In genomic region chr1:171766898-171767297, GRCm38 (mm10) we compare ENCODE assay signal across 12 mouse cellular contexts. TPM values are rescaled to one million over a fixed set of nuclear protein-coding genes. Genes with fewer than 3 reads are reported as not detected.
DNase-seq lines count a peak whose midpoint lies in the region; ATAC-seq and TF ChIP-seq lines count a peak whose summit lies in the region.
"Had no signal": no experiment of that assay in that cellular context is flagged by ENCODE, and none has a peak within 500 bp of the region (broad histone marks: within the 10 kb centered on the region; RNA-seq: fewer than 3 reads in every experiment).

Gene Slamf1, plus strand, starts transcription at chr1:171767127.

- 8% methylated on average over 6 of the region's 6 CpGs for whole genome bisulfite sequencing in thymus, adult 2 months
- 37% methylated on average over 6 of the region's 6 CpGs for WGBS in forebrain, embryonic 12.5 days
- 18% methylated on average over 6 of the region's 6 CpGs for WGBS in kidney, embryonic 16.5 days

- no peaks in the 10 kb centered on the region for H3K36me3 ChIP-seq in thymus, adult 2 months (ENCODE audit: control insufficient read depth, insufficient read depth, low read length)
- H3K36me3 ChIP-seq in forebrain, embryonic 12.5 days (replicated peaks): no peaks in the 10 kb centered on the region
- no peaks in the 10 kb centered on the region for H3K36me3 ChIP-seq in kidney, embryonic 16.5 days (ENCODE audit: insufficient read depth, low read length)
- H3K36me3 ChIP-seq: intestine, embryonic 15.5 days had no signal

- TF ChIP-seq POLR2A in thymus, adult 2 months (IDR thresholded peaks at IDR 0.05; ENCODE audit: control insufficient read depth, extremely low read depth, insufficient read depth, low read length, poor library complexity): peak; percentile 86

- peak; percentile 71 for ATAC-seq in CD4-positive, CD25-positive, alpha-beta regulatory T cell, adult 4 months
- no peak for ATAC-seq in forebrain, embryonic 12.5 days (ENCODE audit: low FRiP score)
- no peak for ATAC-seq in kidney, embryonic 16.5 days (ENCODE audit: low FRiP score, low TSS enrichment)
- ATAC-seq: forebrain, embryonic 13.5 days; intestine, embryonic 15.5 days had no signal

- H3K27me3 ChIP-seq in thymus, adult 2 months (ENCODE audit: control insufficient read depth, insufficient read depth, low read length): no peaks in the 10 kb centered on the region
- H3K27me3 ChIP-seq in forebrain, embryonic 12.5 days: no peaks in the 10 kb centered on the region
- no peaks in the 10 kb centered on the region for H3K27me3 ChIP-seq in kidney, embryonic 16.5 days (ENCODE audit: insufficient read depth, low read length)
- H3K27me3 ChIP-seq: forebrain, embryonic 13.5 days; intestine, embryonic 15.5 days had no signal

- H3K4me2 ChIP-seq in forebrain, embryonic 12.5 days: no peak within 1 kb of the TSS
- H3K4me2 ChIP-seq in kidney, embryonic 16.5 days (replicated peaks; ENCODE audit: low read depth, low read length): no peak within 1 kb of the TSS
- H3K4me2 ChIP-seq: forebrain, embryonic 13.5 days; intestine, embryonic 15.5 days had no signal

- H3K9ac ChIP-seq in forebrain, embryonic 12.5 days: no peak within 1 kb of the TSS
- H3K9ac ChIP-seq in kidney, embryonic 16.5 days (replicated peaks; ENCODE audit: low read length): no peak within 1 kb of the TSS
- H3K9ac ChIP-seq: forebrain, embryonic 13.5 days; intestine, embryonic 15.5 days had no signal

- peak within 1 kb of the TSS; percentile 47 for H3K4me3 ChIP-seq in thymus, adult 2 months (ENCODE audit: control insufficient read depth, insufficient read depth, low read length)
- no peak within 1 kb of the TSS for H3K4me3 ChIP-seq in forebrain, embryonic 12.5 days (replicated peaks)
- H3K4me3 ChIP-seq in kidney, embryonic 16.5 days (ENCODE audit: low read length): no peak within 1 kb of the TSS
- H3K4me3 ChIP-seq: forebrain, embryonic 13.5 days; intestine, embryonic 15.5 days had no signal

- no peaks in the 10 kb centered on the region for H3K9me3 ChIP-seq in forebrain, embryonic 12.5 days
- no peaks in the 10 kb centered on the region for H3K9me3 ChIP-seq in kidney, embryonic 16.5 days (ENCODE audit: low read length)
- H3K9me3 ChIP-seq: forebrain, embryonic 13.5 days; intestine, embryonic 15.5 days had no signal

- TF ChIP-seq CTCF in thymus, adult 2 months (IDR thresholded peaks at IDR 0.05; ENCODE audit: borderline replicate concordance, control insufficient read depth, extremely low read depth, insufficient read depth, low read length, poor library complexity): no peak

- H3K4me1 ChIP-seq in thymus, adult 2 months (replicated peaks; ENCODE audit: control insufficient read depth, insufficient read depth, low read length): peaks cover 23% of the 10 kb centered on the region
- no peaks in the 10 kb centered on the region for H3K4me1 ChIP-seq in forebrain, embryonic 12.5 days
- H3K4me1 ChIP-seq in kidney, embryonic 16.5 days (ENCODE audit: insufficient read depth, low read length): no peaks in the 10 kb centered on the region
- H3K4me1 ChIP-seq: forebrain, embryonic 13.5 days; intestine, embryonic 15.5 days had no signal

- peak within 1 kb of the TSS; percentile 83 for H3K27ac ChIP-seq in thymus, adult 2 months (ENCODE audit: control insufficient read depth, insufficient read depth, low read length)
- no peak within 1 kb of the TSS for H3K27ac ChIP-seq in forebrain, embryonic 12.5 days
- no peak within 1 kb of the TSS for H3K27ac ChIP-seq in kidney, embryonic 16.5 days (ENCODE audit: low read length)
- H3K27ac ChIP-seq: forebrain, embryonic 13.5 days; intestine, embryonic 15.5 days had no signal

- peak; percentile 35 for DNase-seq in A20 (ENCODE audit: low read depth, low spot score)
- peak; percentile 83 for DNase-seq in induced T-regulatory cell, adult 2 months (ENCODE audit: low read depth)
- peak; percentile 74 for DNase-seq in thymus, adult 2 months
- no peak for DNase-seq in ovary, postnatal 14 days (ENCODE audit: low spot score)
- DNase-seq: adrenal gland, postnatal 14 days; cerebellum, postnatal 25 days; kidney, postnatal 4 days had no signal

RNA-seq across cellular contexts. Expression of gene Slamf1, which starts in this region (rescaled TPM):
- 10 to 100 TPM; 72.6 to 97.4 TPM for polyA plus RNA-seq in CD4-positive, CD25-positive, alpha-beta regulatory T cell, adult 4 months (2017; shearing (Covaris generic))
- polyA plus RNA-seq in thymus, adult 2 months (2012; rRNA removed): 20.4 and 20.5 TPM in 2 replicates
- 0.20 and 0.22 TPM in 2 replicates for polyA plus RNA-seq in forebrain, embryonic 12.5 days (2016; fragmentation: Nextera tagmentation; extraction: Ambion mirVana)
- polyA plus RNA-seq in kidney, embryonic 16.5 days (2015; fragmentation: Nextera tagmentation; extraction: Ambion mirVana): 0.07 and 0.08 TPM in 2 replicates

Comparison
In these comparisons a context has a peak if more than half of its experiments do, and no peak if none do; other contexts are left out.
1. RNA of gene Slamf1 (polyA plus RNA-seq): 72.6 to 97.4 TPM in CD4-positive, CD25-positive, alpha-beta regulatory T cell, adult 4 months and 20.4 to 20.5 TPM in thymus, adult 2 months; 0.20 to 0.22 TPM in forebrain, embryonic 12.5 days and 0.07 to 0.08 TPM in kidney, embryonic 16.5 days; every median in the first group is over 10 times any median in the second.